Mouse (Mus musculus) stomach, embryonic 15.5 days (tissue): ENCODE data around the gene Rin3. TPM values are rescaled to one million over a fixed set of nuclear protein-coding genes. Genes with fewer than 3 reads are reported as not detected.

Experiments used
- ATAC-seq: fragments of 200-750 bp; cut with Nextera tagmentation; 2 replicates; pipeline ENCODE4 v1.8.0; 2017; ENCODE audit warnings: low read depth, moderate number of reproducible peaks, moderate TSS enrichment; ENCODE audit not compliant: insufficient read depth, low FRiP score
- H3K27ac ChIP-seq: fragments of 300-500 bp; sonication (generic); 2 replicates; pipeline ENCODE4 v1.5.1; 2015; ENCODE audit warnings: mild to moderate bottlenecking, inconsistent platforms
- H3K27me3 ChIP-seq: fragments of 300-500 bp; sonication (generic); replicated peaks from 2 replicates; pipeline ENCODE4 v1.6.1; 2015; ENCODE audit warnings: inconsistent platforms
- H3K36me3 ChIP-seq: fragments of 300-500 bp; sonication (generic); 2 replicates; pipeline ENCODE4 v1.6.1; 2015; ENCODE audit warnings: inconsistent platforms
- H3K4me1 ChIP-seq: fragments of 300-500 bp; sonication (generic); 2 replicates; pipeline ENCODE4 v1.6.1; 2015; ENCODE audit warnings: inconsistent platforms
- H3K4me2 ChIP-seq: fragments of 300-500 bp; sonication (generic); 2 replicates; pipeline ENCODE4 v1.6.1; 2015; ENCODE audit warnings: mild to moderate bottlenecking, inconsistent platforms
- H3K4me3 ChIP-seq: fragments of 300-500 bp; sonication (generic); replicated peaks from 2 replicates; pipeline ENCODE4 v1.5.1; 2015; ENCODE audit warnings: inconsistent platforms
- H3K9ac ChIP-seq: fragments of 300-500 bp; sonication (generic); 2 replicates; pipeline ENCODE4 v1.6.1; 2015; ENCODE audit warnings: inconsistent platforms
- H3K9me3 ChIP-seq: fragments of 300-500 bp; sonication (generic); 2 replicates; pipeline ENCODE4 v1.6.1; 2016; ENCODE audit warnings: inconsistent platforms
- WGBS: fragments of 180-500 bp; shearing (Covaris S2); methylation state at CpG from one replicate; pipeline ENCODE4 v1.1.7; 2015; 5-methylcytosine and 5-hydroxymethylcytosine counted together
- polyA plus RNA-seq: library from polyadenylated mRNA; unstranded; fragments of >200 nt; fragmentation: Nextera tagmentation; extraction: Ambion mirVana; gene quantifications from 2 replicates; pipeline ENCODE4 v1.2.1, GENCODE M21; 2015

Rin3 gene
- polyA plus RNA-seq, 1 experiment from 2014 or later: 10.5 TPM

- ATAC-seq: 0 out of 2 replicates have a peak, but pooled peaks have one; percentile 7
- 71% methylated on average over 10 of the region's 10 CpGs for WGBS
- Histone ChIP-seq H3K36me3 (no peaks in the 10 kb centered on the region), H3K4me3 (no peak overlapping the region), H3K9me3 (no peaks in the 10 kb centered on the region), H3K27me3 (no peaks in the 10 kb centered on the region), H3K4me1 (peaks cover 5% of the 10 kb centered on the region), H3K27ac (no peak overlapping the region), H3K9ac (no peak overlapping the region), H3K4me2 (no peak overlapping the region)
Measured at GRCm38 (mm10) chr12:102420168-102420890, 137.5 kb downstream of the Rin3 start.

GRCm38 (mm10) chr12:102422065-102422464 is 139.2 kb downstream of the Rin3 start:
- WGBS: 58% methylated on average over 6 of the region's 6 CpGs
- no peak overlapping the region for H3K4me3 ChIP-seq

GRCm38 (mm10) chr12:102422623-102423320 is 139.9 kb downstream of the Rin3 start:
- no peak overlapping the region for H3K4me2 ChIP-seq
- no peak overlapping the region for H3K9ac ChIP-seq
- H3K27me3 ChIP-seq: no peaks in the 10 kb centered on the region
- no peaks in the 10 kb centered on the region for H3K9me3 ChIP-seq
- H3K4me3 ChIP-seq: no peak overlapping the region
- no peaks in the 10 kb centered on the region for H3K4me1 ChIP-seq
- no peaks in the 10 kb centered on the region for H3K36me3 ChIP-seq
- no peak for ATAC-seq
- WGBS: 88% methylated on average over 11 of the region's 11 CpGs
- H3K27ac ChIP-seq: no peak overlapping the region

More at GRCm38 (mm10) chr12:102422065-102422464, 139.2 kb downstream of the Rin3 start:
- H3K27me3 ChIP-seq: no peaks in the 10 kb centered on the region
- H3K4me2 ChIP-seq: no peak overlapping the region
- no peak overlapping the region for H3K9ac ChIP-seq
- H3K9me3 ChIP-seq: no peaks in the 10 kb centered on the region
- H3K27ac ChIP-seq: no peak overlapping the region
- no peaks in the 10 kb centered on the region; the same call in 1 of the 2 replicates for H3K4me1 ChIP-seq
- H3K36me3 ChIP-seq: no peaks in the 10 kb centered on the region
- peak; percentile 47; the same call in 1 of the 2 replicates for ATAC-seq

GRCm38 (mm10) chr12:102423625-102424024 is 140.8 kb downstream of the Rin3 start:
- H3K27ac ChIP-seq: no peak overlapping the region
- no peaks in the 10 kb centered on the region for H3K4me1 ChIP-seq
- no peak overlapping the region for H3K4me2 ChIP-seq
- no peak for ATAC-seq
- H3K9me3 ChIP-seq: no peaks in the 10 kb centered on the region
- H3K27me3 ChIP-seq: no peaks in the 10 kb centered on the region
- H3K9ac ChIP-seq: no peak overlapping the region
- no peak overlapping the region for H3K4me3 ChIP-seq
- WGBS: 93% methylated on average over 8 of the region's 8 CpGs
- no peaks in the 10 kb centered on the region for H3K36me3 ChIP-seq

GRCm38 (mm10) chr12:102424456-102424855 is 141.6 kb downstream of the Rin3 start:
- no peaks in the 10 kb centered on the region for H3K36me3 ChIP-seq
- no peaks in the 10 kb centered on the region for H3K4me1 ChIP-seq
- no peak overlapping the region for H3K4me3 ChIP-seq
- H3K4me2 ChIP-seq: no peak overlapping the region
- no peak for ATAC-seq
- 40% methylated on average over 2 of the region's 2 CpGs for WGBS
- no peak overlapping the region for H3K27ac ChIP-seq
- no peak overlapping the region for H3K9ac ChIP-seq
- no peaks in the 10 kb centered on the region for H3K27me3 ChIP-seq
- no peaks in the 10 kb centered on the region for H3K9me3 ChIP-seq

- H3K27ac ChIP-seq: no peak overlapping the region
- no peaks in the 10 kb centered on the region for H3K27me3 ChIP-seq
- H3K9ac ChIP-seq: no peak overlapping the region
- H3K4me2 ChIP-seq: no peak overlapping the region
- H3K36me3 ChIP-seq: no peaks in the 10 kb centered on the region
- 78% methylated on average over 4 of the region's 4 CpGs for WGBS
- no peaks in the 10 kb centered on the region for H3K9me3 ChIP-seq
- ATAC-seq: no peak
- no peaks in the 10 kb centered on the region for H3K4me1 ChIP-seq
- H3K4me3 ChIP-seq: no peak overlapping the region
Measured at GRCm38 (mm10) chr12:102425048-102425578, 142.3 kb downstream of the Rin3 start.

- H3K4me2 ChIP-seq: no peak overlapping the region
- H3K9me3 ChIP-seq: no peaks in the 10 kb centered on the region
- H3K27me3 ChIP-seq: no peaks in the 10 kb centered on the region
- H3K27ac ChIP-seq: no peak overlapping the region
- no peak overlapping the region for H3K9ac ChIP-seq
- H3K4me3 ChIP-seq: no peak overlapping the region
- no peaks in the 10 kb centered on the region for H3K4me1 ChIP-seq
- no peaks in the 10 kb centered on the region for H3K36me3 ChIP-seq
- peak; percentile 84; the same call in 1 of the 2 replicates for ATAC-seq
- WGBS: 77% methylated on average over 7 of the region's 7 CpGs
Measured at GRCm38 (mm10) chr12:102426285-102426684, 143.4 kb downstream of the Rin3 start.

- ATAC-seq: no peak
- Histone ChIP-seq H3K9me3 (no peaks in the 10 kb centered on the region), H3K4me1 (no peaks in the 10 kb centered on the region), H3K27me3 (no peaks in the 10 kb centered on the region), H3K36me3 (no peaks in the 10 kb centered on the region), H3K4me3 (no peak overlapping the region), H3K9ac (no peak overlapping the region), H3K27ac (no peak overlapping the region), H3K4me2 (no peak overlapping the region)
- WGBS: 95% methylated on average over 5 of the region's 5 CpGs
Measured at GRCm38 (mm10) chr12:102429656-102430055, 146.8 kb downstream of the Rin3 start.

GRCm38 (mm10) chr12:102430228-102430627 is 147.4 kb downstream of the Rin3 start:
- H3K9ac ChIP-seq: no peak overlapping the region
- WGBS: 70% methylated on average over 4 of the region's 4 CpGs
- no peak overlapping the region for H3K4me3 ChIP-seq
- H3K4me1 ChIP-seq: no peaks in the 10 kb centered on the region
- no peaks in the 10 kb centered on the region for H3K27me3 ChIP-seq
- no peak overlapping the region for H3K4me2 ChIP-seq
- no peak overlapping the region for H3K27ac ChIP-seq
- no peak for ATAC-seq
- no peaks in the 10 kb centered on the region for H3K36me3 ChIP-seq
- no peaks in the 10 kb centered on the region for H3K9me3 ChIP-seq

- no peaks in the 10 kb centered on the region for H3K36me3 ChIP-seq
- ATAC-seq: no peak
- no peak overlapping the region for H3K9ac ChIP-seq
- 74% methylated on average over 12 of the region's 12 CpGs for WGBS
- no peak overlapping the region for H3K27ac ChIP-seq
- no peaks in the 10 kb centered on the region for H3K4me1 ChIP-seq
- no peaks in the 10 kb centered on the region for H3K9me3 ChIP-seq
- H3K4me2 ChIP-seq: no peak overlapping the region
- H3K27me3 ChIP-seq: no peaks in the 10 kb centered on the region
- no peak overlapping the region for H3K4me3 ChIP-seq
Measured at GRCm38 (mm10) chr12:102432238-102432637, 149.4 kb downstream of the Rin3 start.

- Histone ChIP-seq H3K27me3 (no peaks in the 10 kb centered on the region), H3K36me3 (no peaks in the 10 kb centered on the region), H3K27ac (no peak overlapping the region), H3K9ac (no peak overlapping the region), H3K4me1 (peaks cover 11% of the 10 kb centered on the region), H3K9me3 (no peaks in the 10 kb centered on the region), H3K4me2 (no peak overlapping the region), H3K4me3 (no peak overlapping the region)
- 84% methylated on average over 4 of the region's 4 CpGs for WGBS
- no peak for ATAC-seq
Measured at GRCm38 (mm10) chr12:102434107-102434506, 151.3 kb downstream of the Rin3 start.

GRCm38 (mm10) chr12:102436939-102437526 is 154.2 kb downstream of the Rin3 start:
- H3K4me3 ChIP-seq: no peak overlapping the region
- peak overlapping the region; percentile 21; the same call in 1 of the 2 replicates for H3K27ac ChIP-seq

More at GRCm38 (mm10) chr12:102436939-102437526, 154.2 kb downstream of the Rin3 start:
- no peak for ATAC-seq
- Histone ChIP-seq H3K4me2 (no peak overlapping the region), H3K27me3 (no peaks in the 10 kb centered on the region), H3K36me3 (no peaks in the 10 kb centered on the region), H3K9ac (no peak overlapping the region), H3K9me3 (no peaks in the 10 kb centered on the region), H3K4me1 (peaks cover 11% of the 10 kb centered on the region)
- WGBS: 62% methylated on average over 10 of the region's 10 CpGs
